Mouse (Mus musculus): ENCODE measurements around the gene Olfr802. TPM values are rescaled to one million over a fixed set of nuclear protein-coding genes. Genes with fewer than 3 reads are reported as not detected.

Olfr802 gene
- not detected for polyA plus RNA-seq (2017; shearing (Covaris generic))

DNA sequence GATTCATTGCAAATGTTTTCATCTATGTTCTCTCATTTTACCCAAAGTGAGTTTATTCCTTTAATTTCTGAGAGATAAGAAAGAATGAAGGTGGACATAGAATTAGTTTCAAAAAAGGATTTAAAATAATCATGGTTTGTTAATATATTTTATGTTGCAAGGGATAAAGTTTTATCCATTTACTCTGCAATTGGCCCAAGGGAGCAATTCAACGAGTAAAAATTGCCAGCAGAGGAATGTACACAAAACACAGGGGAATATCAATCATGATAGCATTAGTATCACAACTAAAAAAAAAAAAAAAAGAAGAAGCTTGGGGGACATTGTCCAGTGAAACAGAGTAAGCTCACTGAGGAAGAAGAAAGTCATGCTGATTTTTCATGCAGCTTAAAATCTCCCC is at the start of gene Olfr802:
Gene Olfr802 (minus strand): TSS at position 101 of the 400 bp plus-strand sequence.

DNA sequence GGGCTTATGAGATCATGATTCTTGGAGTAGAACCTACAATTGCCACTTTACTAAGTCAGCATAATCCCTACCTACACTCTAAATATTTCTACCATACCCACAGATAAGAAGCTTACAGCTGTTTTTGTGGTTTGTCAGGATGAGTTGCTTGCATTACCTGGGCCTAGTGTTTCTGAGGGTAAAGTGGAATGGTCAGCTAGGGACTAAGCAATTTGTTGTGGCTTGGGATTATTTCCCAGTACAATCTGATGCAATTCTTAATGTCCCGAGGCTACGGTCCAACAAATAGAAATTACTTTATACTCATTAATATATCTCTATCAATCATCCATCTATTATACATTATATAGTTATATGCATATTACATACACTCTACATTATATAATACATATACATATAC is 41.3 kb upstream of the Olfr802 start, which contains the start of gene Olfr805:
Gene Olfr805 (minus strand): TSS at position 101 of the 400 bp plus-strand sequence.

DNA sequence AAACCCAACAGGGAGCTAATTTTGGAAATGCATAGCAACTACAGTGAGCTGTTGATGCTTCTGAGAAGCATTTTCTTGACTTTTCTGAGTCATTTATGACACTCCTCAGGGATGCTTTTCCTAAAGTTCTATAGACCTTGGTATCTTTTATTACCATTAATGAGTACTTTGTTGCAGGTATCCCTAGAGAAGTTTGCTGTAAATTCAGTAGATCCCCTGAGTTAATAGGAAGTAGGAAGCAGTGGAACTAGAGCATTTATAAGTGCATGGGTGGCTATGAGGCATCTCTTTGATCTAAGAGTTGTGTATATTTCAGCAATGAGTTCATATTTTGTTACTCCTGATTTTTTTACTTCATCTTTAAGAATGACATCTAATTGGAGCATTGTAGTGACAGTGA is 14.9 kb upstream of the Olfr802 start, which contains the start of gene Olfr804:
Gene Olfr804 (plus strand): TSS at position 301 of the 400 bp plus-strand sequence.

DNA sequence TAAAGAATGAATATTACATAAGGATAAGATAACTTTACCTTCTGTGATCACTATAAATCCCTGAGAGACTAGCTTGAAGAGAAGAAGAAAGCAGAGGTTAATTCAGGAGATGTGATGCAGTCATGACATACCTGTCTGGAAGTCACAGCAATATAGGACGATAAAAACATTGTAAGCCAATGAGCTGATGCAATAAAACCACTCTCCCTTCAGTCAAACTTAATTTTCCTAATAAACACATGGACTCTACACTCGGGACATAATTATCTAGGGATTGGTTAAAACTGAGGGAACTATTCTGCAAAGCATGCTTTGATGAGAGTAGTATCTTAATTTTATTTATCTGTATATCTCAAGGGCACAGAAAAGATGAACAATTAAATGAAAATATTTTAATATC is 6.2 kb upstream of the Olfr802 start, which contains the start of gene Olfr803:
Gene Olfr803 (minus strand): TSS at position 101 of the 400 bp plus-strand sequence.

DNA sequence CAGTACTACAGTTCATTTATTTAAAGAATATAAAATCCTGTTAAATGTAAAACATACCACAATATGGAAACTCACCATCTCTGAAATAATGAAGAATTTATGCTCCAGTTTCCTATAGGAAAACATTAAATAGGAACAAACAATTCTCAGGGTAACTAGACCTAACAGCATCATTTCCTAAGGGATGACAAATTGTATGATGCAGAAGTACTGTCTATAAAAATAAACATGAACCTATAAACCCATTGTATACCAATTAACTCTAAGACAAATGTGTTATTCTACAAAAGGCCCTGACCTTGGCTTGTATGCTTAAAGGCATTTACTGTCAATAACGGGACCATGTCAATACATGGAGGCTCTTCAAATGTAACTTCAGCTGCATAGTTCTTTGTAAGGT is 14.2 kb downstream of the Olfr802 start, which contains the start of gene Olfr801:
Gene Olfr801 (minus strand): TSS at position 101 of the 400 bp plus-strand sequence.

DNA sequence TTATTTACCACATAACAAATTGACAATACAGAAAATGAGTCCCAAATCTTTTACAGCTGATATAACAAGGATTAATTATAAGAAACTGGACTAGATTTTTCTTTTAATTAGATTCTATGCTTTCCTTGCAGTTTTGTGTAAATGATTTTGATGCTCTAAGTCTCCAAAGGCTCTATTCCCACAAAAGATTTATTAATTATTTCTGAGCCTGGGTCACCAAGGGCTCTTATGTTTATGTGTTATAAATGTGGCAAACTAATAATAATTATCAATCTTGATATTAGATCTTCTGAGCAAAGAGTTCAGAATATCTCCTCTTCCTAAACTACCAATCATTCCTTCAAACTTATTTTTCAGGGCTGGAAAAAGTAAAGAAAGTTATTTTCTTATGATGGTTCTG is 30.6 kb downstream of the Olfr802 start, which contains the start of gene Olfr800:
Gene Olfr800 (plus strand): TSS at position 301 of the 400 bp plus-strand sequence.

DNA sequence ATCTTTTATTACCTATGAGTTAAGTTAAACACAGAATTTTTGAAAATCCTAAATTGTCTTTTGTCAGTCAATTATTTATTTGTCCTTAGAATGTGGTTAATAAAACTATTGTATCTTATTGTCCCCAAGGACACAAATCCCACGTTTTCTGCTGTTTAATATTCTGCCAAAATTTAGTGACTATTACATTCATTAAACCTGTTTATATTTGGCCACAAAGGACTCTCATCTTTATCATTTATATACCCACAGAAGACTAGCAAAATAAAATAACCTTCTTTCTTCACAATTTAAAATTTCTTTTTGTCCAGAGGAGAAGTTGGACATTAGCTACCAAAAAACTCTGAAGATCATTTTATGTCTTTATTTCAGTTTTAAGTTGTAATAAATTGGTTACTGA is 50.8 kb downstream of the Olfr802 start, which contains the start of gene Olfr799:
Gene Olfr799 (plus strand): TSS at position 301 of the 400 bp plus-strand sequence.

DNA sequence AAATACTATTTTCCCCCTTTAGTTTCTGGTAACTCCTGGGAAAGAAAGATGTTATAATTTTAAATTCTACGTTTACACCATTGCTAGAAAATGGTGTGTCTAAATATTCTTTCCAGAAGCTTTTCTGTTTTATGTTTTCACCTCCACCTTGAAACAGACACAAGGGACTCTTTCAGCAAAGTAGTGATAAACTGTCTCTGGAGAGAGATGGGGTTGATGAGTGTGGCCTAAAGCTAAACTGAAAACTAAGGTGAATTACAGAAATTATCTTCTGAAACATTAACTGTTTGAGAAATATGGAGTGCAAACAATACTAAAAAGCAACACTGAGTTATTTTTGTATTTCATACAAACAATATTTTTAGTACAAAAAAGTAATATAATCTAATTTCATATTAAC is 60.1 kb downstream of the Olfr802 start, which contains the start of gene Olfr798:
Gene Olfr798 (minus strand): TSS at position 101 of the 400 bp plus-strand sequence.

Other genes starting within 250 kb of the Olfr802 start
- gene Olfr787, start 226.3 kb downstream of the Olfr802 start, polyA plus RNA-seq (2017; shearing (Covaris generic)): 0.12 TPM
- gene Olfr788, start 217.2 kb downstream of the Olfr802 start, polyA plus RNA-seq (2017; shearing (Covaris generic)): 0.10 TPM
- gene Olfr789, start 203.4 kb downstream of the Olfr802 start, polyA plus RNA-seq (2017; shearing (Covaris generic)): not detected
- not detected for gene Olfr790, start 189.7 kb downstream of the Olfr802 start, polyA plus RNA-seq (2017; shearing (Covaris generic))
- gene Olfr791, start 166.4 kb downstream of the Olfr802 start, polyA plus RNA-seq (2017; shearing (Covaris generic)): not detected
- gene Olfr792, start 149.0 kb downstream of the Olfr802 start, polyA plus RNA-seq (2017; shearing (Covaris generic)): not detected
- not detected for gene Olfr794, start 120.5 kb downstream of the Olfr802 start, polyA plus RNA-seq (2017; shearing (Covaris generic))
- gene Olfr796, start 75.6 kb downstream of the Olfr802 start, polyA plus RNA-seq (2017; shearing (Covaris generic)): not detected
- gene Olfr798, start 60.2 kb downstream of the Olfr802 start, polyA plus RNA-seq (2017; shearing (Covaris generic)): 0.14 TPM
- not detected for gene Olfr799, start 50.7 kb downstream of the Olfr802 start, polyA plus RNA-seq (2017; shearing (Covaris generic))
- gene Olfr800, start 30.5 kb downstream of the Olfr802 start, polyA plus RNA-seq (2017; shearing (Covaris generic)): not detected
- gene Olfr801, start 14.3 kb downstream of the Olfr802 start, polyA plus RNA-seq (2017; shearing (Covaris generic)): not detected
- not detected for gene Olfr803, start 6.1 kb upstream of the Olfr802 start, polyA plus RNA-seq (2017; shearing (Covaris generic))
- not detected for gene Olfr804, start 15.0 kb upstream of the Olfr802 start, polyA plus RNA-seq (2017; shearing (Covaris generic))
- not detected for gene Olfr805, start 41.2 kb upstream of the Olfr802 start, polyA plus RNA-seq (2017; shearing (Covaris generic))
- 0.16 TPM for gene Olfr806, start 53.8 kb upstream of the Olfr802 start, polyA plus RNA-seq (2017; shearing (Covaris generic))
- gene Olfr807, start 69.6 kb upstream of the Olfr802 start, polyA plus RNA-seq (2017; shearing (Covaris generic)): not detected
- gene Olfr808, start 77.3 kb upstream of the Olfr802 start, polyA plus RNA-seq (2017; shearing (Covaris generic)): not detected
- gene Olfr809, start 86.5 kb upstream of the Olfr802 start, polyA plus RNA-seq (2017; shearing (Covaris generic)): not detected
- gene Olfr810, start 106.7 kb upstream of the Olfr802 start, polyA plus RNA-seq (2017; shearing (Covaris generic)): not detected
- not detected for gene Olfr811, start 116.2 kb upstream of the Olfr802 start, polyA plus RNA-seq (2017; shearing (Covaris generic))
- not detected for gene Olfr812, start 157.9 kb upstream of the Olfr802 start, polyA plus RNA-seq (2017; shearing (Covaris generic))
- gene Olfr813, start 167.2 kb upstream of the Olfr802 start, polyA plus RNA-seq (2017; shearing (Covaris generic)): not detected
- gene Olfr814, start 191.7 kb upstream of the Olfr802 start, polyA plus RNA-seq (2017; shearing (Covaris generic)): 0.16 TPM
- gene Olfr815, start 217.7 kb upstream of the Olfr802 start, polyA plus RNA-seq (2017; shearing (Covaris generic)): not detected
- gene Olfr816, start 227.4 kb upstream of the Olfr802 start, polyA plus RNA-seq (2017; shearing (Covaris generic)): 0.66 TPM

Data from effector memory CD4-positive, alpha-beta T cell, adult 5 months (primary cell).